Mouse (Mus musculus) bone marrow macrophage, adult 2 months (primary cell): ENCODE data around the gene Trpv5.

Experiments used
- CTCF ChIP-seq: IDR thresholded peaks from 2 replicates; pipeline ENCODE4 v1.5.1; 2012; ENCODE audit warnings: low read depth, mild to moderate bottlenecking, low read length, moderate library complexity
- POLR2A ChIP-seq: IDR thresholded peaks from 2 replicates; pipeline ENCODE4 v1.6.1; 2012; ENCODE audit warnings: mild to moderate bottlenecking, low read depth, low read length, borderline replicate concordance

DNA sequence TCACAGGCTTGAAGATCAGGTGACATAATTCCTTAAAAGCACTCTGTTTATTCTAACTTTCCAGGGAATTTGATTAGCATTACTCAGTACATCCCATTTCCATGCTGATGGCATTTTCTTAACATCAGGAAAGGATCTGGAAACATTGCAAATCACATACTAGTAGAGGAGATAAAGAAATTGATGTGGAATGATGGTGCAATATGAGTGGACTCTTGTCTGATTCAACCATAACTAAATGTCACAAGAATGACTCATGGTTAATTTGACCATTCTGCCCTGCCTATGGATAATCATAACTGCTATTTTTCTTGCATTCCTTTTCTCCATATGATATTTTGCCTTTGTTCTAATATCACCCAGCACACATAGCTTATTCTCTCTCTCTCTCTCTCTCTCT lies 11.6 kb upstream of the Trpv5 start:
- TF ChIP-seq CTCF (no peak), POLR2A (no peak)
